Mouse (Mus musculus) gastrocnemius, adult 18-20 months (tissue): ENCODE measurements around the gene Faf1. TPM values are rescaled to one million over a fixed set of nuclear protein-coding genes. Genes with fewer than 3 reads are reported as not detected.

Source experiments
- DNase-seq: peaks from one replicate; pipeline ENCODE4 v3.0.0; 2021; ENCODE audit warnings: low spot score
- total RNA-seq, 2 experiments: library from RNA; stranded (reverse); gene quantifications; 2 replicates each; pipeline ENCODE4 v1.2.3; 2021

Gene Faf1
- total RNA-seq, 2 experiments from 2014 or later: 39.8 to 41.3 TPM

- DNase-seq: no peak
Measured at GRCm38 (mm10) chr4:109978068-109978857, 301.9 kb downstream of the Faf1 start.

- no peak for DNase-seq
Measured at GRCm38 (mm10) chr4:109978858-109979340, 302.5 kb downstream of the Faf1 start.

GRCm38 (mm10) chr4:109979461-109980320 lies 303.3 kb downstream of the Faf1 start:
- no peak for DNase-seq

GRCm38 (mm10) chr4:109980321-109981082 lies 304.1 kb downstream of the Faf1 start:
- DNase-seq: no peak

- no peak for DNase-seq
Measured at GRCm38 (mm10) chr4:109981083-109981870, 304.9 kb downstream of the Faf1 start.

- DNase-seq: no peak
Measured at GRCm38 (mm10) chr4:109981871-109982680, 305.7 kb downstream of the Faf1 start.

GRCm38 (mm10) chr4:109982681-109983265 lies 306.4 kb downstream of the Faf1 start:
- DNase-seq: no peak

GRCm38 (mm10) chr4:109983281-109984001 lies 307.1 kb downstream of the Faf1 start:
- no peak for DNase-seq

GRCm38 (mm10) chr4:109984011-109984411 lies 307.6 kb downstream of the Faf1 start:
- no peak for DNase-seq

GRCm38 (mm10) chr4:109984496-109985423 lies 308.4 kb downstream of the Faf1 start:
- no peak for DNase-seq

GRCm38 (mm10) chr4:109985424-109986172 lies 309.2 kb downstream of the Faf1 start:
- DNase-seq: no peak

GRCm38 (mm10) chr4:109986301-109986700 lies 309.9 kb downstream of the Faf1 start:
- no peak for DNase-seq

GRCm38 (mm10) chr4:109986748-109987355 lies 310.5 kb downstream of the Faf1 start:
- DNase-seq: no peak

GRCm38 (mm10) chr4:109987560-109988362 lies 311.4 kb downstream of the Faf1 start:
- no peak for DNase-seq

GRCm38 (mm10) chr4:109988411-109988810 lies 312.0 kb downstream of the Faf1 start:
- DNase-seq: no peak

- no peak for DNase-seq
Measured at GRCm38 (mm10) chr4:109989213-109989612, 312.8 kb downstream of the Faf1 start.
